Mouse (Mus musculus): ENCODE results near the gene Ndufaf3. TPM values are rescaled to one million over a fixed set of nuclear protein-coding genes. Genes with fewer than 3 reads are reported as not detected.

The Ndufaf3 gene
- polyA plus RNA-seq, 1 experiment from 2014 or later = 93.2 TPM

DNA sequence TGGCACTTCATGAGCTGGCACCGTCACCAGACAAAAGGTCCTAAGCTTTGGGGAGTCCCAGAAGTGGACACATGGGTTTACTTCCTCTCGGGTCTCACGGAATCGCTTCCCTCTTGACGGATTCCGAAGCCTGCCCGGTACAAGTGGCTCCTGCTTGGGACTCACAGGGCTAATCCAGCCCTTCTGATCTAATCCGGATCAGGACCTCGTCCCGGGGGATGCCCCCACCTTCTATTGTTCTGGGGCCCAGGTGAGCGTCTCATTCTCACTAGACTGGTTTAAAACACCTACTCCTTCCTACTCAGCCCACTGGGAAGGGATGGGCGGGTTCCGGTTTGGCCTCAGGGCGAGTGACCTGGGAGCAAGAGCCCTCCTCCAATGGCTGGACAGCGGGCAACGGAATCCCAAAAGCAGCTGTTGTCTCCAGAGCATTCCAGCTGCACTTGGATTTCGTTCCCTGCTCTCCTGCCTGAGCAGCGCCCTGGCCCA is 741 bp upstream of the Ndufaf3 start:
- H3K36me3 ChIP-seq (replicated peaks; ENCODE audit: control insufficient read depth, insufficient read depth) = peaks cover 59% of the 10 kb centered on the region
- ATAC-seq (ENCODE audit: low FRiP score) (no peak), DNase-seq (ENCODE audit: low spot score) (no peak)
- peak overlapping the region; percentile 79 for H3K4me3 ChIP-seq (replicated peaks; ENCODE audit: low read length)
- H3K4me2 ChIP-seq (replicated peaks) = peak overlapping the region; percentile 97
- 12% methylated on average over 18 of the region's 18 CpGs for WGBS
- peak overlapping the region; percentile 91 for H3K9ac ChIP-seq
- peaks cover 31% of the 10 kb centered on the region for H3K4me1 ChIP-seq (replicated peaks; ENCODE audit: control insufficient read depth, insufficient read depth, low read length)
- H3K27ac ChIP-seq = peak overlapping the region; percentile 98
- H3K27me3 ChIP-seq (ENCODE audit: control insufficient read depth, insufficient read depth, low read length) = no peaks in the 10 kb centered on the region
- H3K9me3 ChIP-seq (ENCODE audit: control insufficient read depth, low read length) = no peaks in the 10 kb centered on the region

DNA sequence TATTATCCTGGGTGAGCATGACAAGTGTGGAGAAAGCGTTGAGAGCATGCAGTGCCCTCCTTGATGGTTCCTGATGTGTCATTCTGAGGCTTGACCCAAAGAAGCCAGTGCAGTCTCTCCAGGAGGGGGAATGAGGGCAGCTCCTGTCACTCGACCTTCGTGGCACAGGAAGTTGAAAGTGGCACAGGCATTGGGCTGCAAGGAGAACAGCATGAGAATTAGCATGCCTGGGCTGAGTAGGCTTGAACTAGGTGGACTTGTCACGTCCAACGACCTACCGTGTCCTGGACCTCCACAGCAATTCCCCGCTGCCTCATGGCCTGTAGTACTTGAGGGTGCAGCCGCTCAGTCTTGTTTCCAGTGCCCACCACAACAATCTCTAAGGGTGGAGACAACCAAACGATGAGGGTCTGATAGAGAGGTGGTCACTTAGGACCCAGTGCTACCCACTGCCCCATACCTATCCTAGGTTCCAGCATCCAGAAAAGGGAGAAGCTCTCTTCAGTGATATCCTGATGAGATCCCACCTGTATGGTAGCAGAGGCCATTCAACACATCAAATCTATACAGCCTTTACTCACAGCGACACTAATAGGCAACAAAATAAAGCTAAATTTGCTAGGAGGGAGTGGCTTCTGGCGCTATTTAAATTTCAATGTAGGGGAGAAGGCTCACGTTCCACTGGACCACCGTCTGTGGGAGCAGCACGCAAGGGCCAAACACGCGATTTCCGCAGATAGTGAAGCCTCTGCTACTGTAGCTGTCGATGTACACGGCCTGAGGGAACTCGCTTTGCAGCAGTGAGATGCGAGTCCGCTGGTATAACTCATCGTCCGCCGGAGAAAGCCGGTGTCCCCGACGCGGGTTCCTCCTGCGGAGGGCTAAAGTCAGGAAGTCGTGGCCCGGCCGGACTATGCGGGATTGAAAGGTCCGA is 1.1 kb downstream of the Ndufaf3 start:
- Histone ChIP-seq H3K27ac (peak overlapping the region; percentile 98), H3K4me3 (replicated peaks; ENCODE audit: low read length) (peak overlapping the region; percentile 79), H3K4me1 (replicated peaks; ENCODE audit: control insufficient read depth, insufficient read depth, low read length) (peaks cover 38% of the 10 kb centered on the region), H3K9ac (peak overlapping the region; percentile 91), H3K9me3 (ENCODE audit: control insufficient read depth, low read length) (no peaks in the 10 kb centered on the region), H3K27me3 (ENCODE audit: control insufficient read depth, insufficient read depth, low read length) (no peaks in the 10 kb centered on the region), H3K36me3 (replicated peaks; ENCODE audit: control insufficient read depth, insufficient read depth) (peaks cover 57% of the 10 kb centered on the region), H3K4me2 (replicated peaks) (peak overlapping the region; percentile 97)
- no peak for DNase-seq (ENCODE audit: low spot score)
- ATAC-seq (ENCODE audit: low FRiP score) = no peak; the same call in 1 of the 2 replicates
- WGBS = 12% methylated on average over 35 of the region's 35 CpGs

DNA sequence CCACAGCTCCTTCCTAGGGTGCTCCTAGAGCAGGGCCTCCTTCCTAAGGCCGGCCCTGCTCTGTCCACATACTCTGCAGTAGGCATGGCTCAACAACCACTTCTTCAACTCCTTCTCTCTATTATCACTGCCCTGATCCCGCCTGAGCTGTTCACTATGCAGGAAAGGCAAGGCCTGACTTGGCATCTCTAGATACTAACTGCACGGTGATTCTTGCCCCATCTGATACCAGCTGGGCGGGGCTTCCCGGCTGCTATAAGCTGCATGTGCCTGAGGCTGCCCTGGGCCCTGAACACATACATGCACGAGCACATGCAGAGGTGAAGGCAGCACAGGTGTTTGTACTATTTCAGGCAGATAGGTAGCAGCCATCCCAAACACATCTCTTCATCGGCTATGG is 3.1 kb downstream of the Ndufaf3 start:
- Histone ChIP-seq H3K27ac (no peak overlapping the region), H3K4me1 (replicated peaks; ENCODE audit: control insufficient read depth, insufficient read depth, low read length) (peaks cover 30% of the 10 kb centered on the region), H3K9ac (no peak overlapping the region), H3K4me3 (replicated peaks; ENCODE audit: low read length) (no peak overlapping the region), H3K36me3 (replicated peaks; ENCODE audit: control insufficient read depth, insufficient read depth) (peaks cover 52% of the 10 kb centered on the region), H3K4me2 (replicated peaks) (no peak overlapping the region), H3K27me3 (ENCODE audit: control insufficient read depth, insufficient read depth, low read length) (no peaks in the 10 kb centered on the region), H3K9me3 (ENCODE audit: control insufficient read depth, low read length) (no peaks in the 10 kb centered on the region)
- DNase-seq (ENCODE audit: low spot score) (no peak), ATAC-seq (ENCODE audit: low FRiP score) (no peak)
- 86% methylated on average over 7 of the region's 7 CpGs for WGBS

DNA sequence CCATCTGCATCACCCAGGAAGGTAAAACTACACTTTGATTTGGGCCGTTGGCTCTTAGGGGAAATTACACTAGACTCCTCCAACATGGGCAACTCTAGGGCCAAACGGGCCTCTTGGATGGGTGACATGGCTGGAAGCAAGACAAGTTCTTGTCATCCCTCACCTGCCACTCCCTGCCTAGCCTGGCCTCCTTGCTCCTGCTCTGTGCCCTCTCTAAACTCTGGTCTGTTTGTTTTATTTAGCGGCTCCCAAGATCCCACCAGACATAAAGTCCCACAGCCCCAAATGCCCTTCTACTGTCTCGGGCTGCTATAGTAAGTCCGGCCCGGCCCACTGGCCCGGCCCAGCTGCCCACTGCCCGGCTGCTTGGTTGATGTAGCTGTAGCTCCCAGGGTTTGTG is 3.6 kb downstream of the Ndufaf3 start:
- no peak overlapping the region for H3K4me2 ChIP-seq (replicated peaks)
- peaks cover 57% of the 10 kb centered on the region for H3K36me3 ChIP-seq (replicated peaks; ENCODE audit: control insufficient read depth, insufficient read depth)
- ATAC-seq (ENCODE audit: low FRiP score) (no peak), DNase-seq (ENCODE audit: low spot score) (no peak)
- 96% methylated on average over 8 of the region's 8 CpGs for WGBS
- H3K9me3 ChIP-seq (ENCODE audit: control insufficient read depth, low read length) = no peaks in the 10 kb centered on the region
- peaks cover 30% of the 10 kb centered on the region for H3K4me1 ChIP-seq (replicated peaks; ENCODE audit: control insufficient read depth, insufficient read depth, low read length)
- H3K9ac ChIP-seq = no peak overlapping the region
- H3K27ac ChIP-seq = no peak overlapping the region
- H3K4me3 ChIP-seq (replicated peaks; ENCODE audit: low read length) = no peak overlapping the region
- no peaks in the 10 kb centered on the region for H3K27me3 ChIP-seq (ENCODE audit: control insufficient read depth, insufficient read depth, low read length)

DNA sequence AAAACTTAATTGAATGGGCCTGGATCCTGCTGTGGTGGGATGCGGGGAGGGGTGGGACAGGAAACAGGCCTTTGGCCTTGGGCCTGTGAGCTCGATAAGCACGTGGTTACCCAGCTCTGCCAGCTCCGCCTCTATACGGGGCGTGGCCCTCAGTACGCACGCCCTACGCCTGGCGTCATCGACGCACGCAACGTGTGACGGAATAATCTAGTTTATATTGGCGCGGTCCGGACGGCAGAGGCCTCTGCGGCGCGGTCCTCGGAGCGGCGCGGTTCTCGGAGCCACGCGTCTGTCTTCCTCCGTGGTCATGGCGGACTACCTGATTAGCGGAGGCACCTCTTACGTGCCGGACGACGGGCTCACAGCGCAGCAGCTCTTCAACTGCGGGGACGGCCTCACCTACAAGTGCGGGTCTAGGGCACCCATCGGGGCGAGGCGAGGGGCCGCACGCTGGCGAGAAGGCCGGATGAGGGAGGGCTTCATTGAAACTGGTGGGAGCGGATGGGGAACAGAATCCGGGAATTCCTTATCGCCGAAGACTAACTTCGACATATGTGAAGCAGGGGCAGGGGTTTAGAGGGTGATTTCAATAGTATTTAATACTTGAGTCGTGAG is 6.9 kb downstream of the Ndufaf3 start, which contains the start of gene Impdh2:
TSS of gene Impdh2 (plus strand) at position 60 of the 615 bp plus-strand sequence.
- WGBS = under 1% methylated on average over 53 of the region's 53 CpGs
- Histone ChIP-seq H3K9ac (peak within 1 kb of the TSS; percentile 65), H3K27me3 (ENCODE audit: control insufficient read depth, insufficient read depth, low read length) (no peaks in the 10 kb centered on the region), H3K4me1 (replicated peaks; ENCODE audit: control insufficient read depth, insufficient read depth, low read length) (peaks cover 11% of the 10 kb centered on the region), H3K4me2 (replicated peaks) (peak within 1 kb of the TSS; percentile 90), H3K4me3 (replicated peaks; ENCODE audit: low read length) (peak within 1 kb of the TSS; percentile 53), H3K9me3 (ENCODE audit: control insufficient read depth, low read length) (no peaks in the 10 kb centered on the region), H3K36me3 (replicated peaks; ENCODE audit: control insufficient read depth, insufficient read depth) (peaks cover 81% of the 10 kb centered on the region), H3K27ac (peak within 1 kb of the TSS; percentile 76)
- ATAC-seq (ENCODE audit: low FRiP score) = peak; percentile 99
- DNase-seq (ENCODE audit: low spot score) = peak; percentile 99

DNA sequence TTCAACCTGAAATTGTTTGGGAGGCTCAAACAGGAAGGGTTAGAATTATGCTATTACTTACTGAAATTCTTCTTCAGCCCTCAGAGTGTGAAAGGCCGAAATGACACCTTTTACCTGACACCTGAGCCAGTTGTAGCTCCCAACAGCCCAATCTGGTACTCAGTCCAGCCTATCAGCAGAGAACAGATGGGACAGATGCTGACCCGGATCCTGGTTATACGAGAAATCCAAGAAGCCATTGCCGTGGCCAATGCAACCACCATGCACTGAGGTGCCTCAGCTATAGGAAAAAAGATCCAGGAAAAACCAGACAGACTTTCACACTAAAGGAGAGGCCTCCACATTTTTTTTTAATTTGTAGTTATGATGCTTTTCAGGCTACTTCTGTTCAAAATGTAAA is 8.1 kb downstream of the Ndufaf3 start:
- ATAC-seq (ENCODE audit: low FRiP score) (no peak), DNase-seq (ENCODE audit: low spot score) (no peak)
- H3K36me3 ChIP-seq (replicated peaks; ENCODE audit: control insufficient read depth, insufficient read depth) = peaks cover 81% of the 10 kb centered on the region
- no peak overlapping the region for H3K4me3 ChIP-seq (replicated peaks; ENCODE audit: low read length)
- no peak overlapping the region for H3K4me2 ChIP-seq (replicated peaks)
- H3K27me3 ChIP-seq (ENCODE audit: control insufficient read depth, insufficient read depth, low read length) = no peaks in the 10 kb centered on the region
- peaks cover 11% of the 10 kb centered on the region for H3K4me1 ChIP-seq (replicated peaks; ENCODE audit: control insufficient read depth, insufficient read depth, low read length)
- 94% methylated on average over 4 of the region's 4 CpGs for WGBS
- no peak overlapping the region for H3K27ac ChIP-seq
- no peak overlapping the region for H3K9ac ChIP-seq
- no peaks in the 10 kb centered on the region for H3K9me3 ChIP-seq (ENCODE audit: control insufficient read depth, low read length)

DNA sequence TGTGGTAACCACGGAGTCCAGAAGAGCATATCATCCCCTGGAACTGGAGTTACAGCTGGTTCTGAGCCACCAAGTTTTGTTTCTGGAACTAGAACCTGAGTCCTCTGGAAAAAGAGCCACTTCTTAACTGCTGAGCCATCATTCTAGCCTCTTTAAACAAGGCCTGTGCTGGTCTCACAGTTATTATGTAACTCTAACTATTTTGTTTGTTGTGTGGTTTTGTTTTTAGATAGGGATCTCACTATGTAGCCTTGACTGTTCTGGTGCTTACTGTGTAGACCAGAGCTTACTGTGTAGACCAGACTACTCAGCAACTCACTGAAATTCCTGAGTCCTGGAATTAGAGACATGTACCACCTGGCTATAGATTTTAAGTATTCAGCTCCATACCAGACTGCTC is 20.4 kb downstream of the Ndufaf3 start:
- DNase-seq (ENCODE audit: low spot score) (no peak), ATAC-seq (ENCODE audit: low FRiP score) (no peak)
- no peaks in the 10 kb centered on the region for H3K27me3 ChIP-seq (ENCODE audit: control insufficient read depth, insufficient read depth, low read length)
- no peak overlapping the region for H3K4me2 ChIP-seq (replicated peaks)
- no peaks in the 10 kb centered on the region for H3K9me3 ChIP-seq (ENCODE audit: control insufficient read depth, low read length)
- H3K27ac ChIP-seq = no peak overlapping the region
- H3K36me3 ChIP-seq (replicated peaks; ENCODE audit: control insufficient read depth, insufficient read depth) = peaks cover 86% of the 10 kb centered on the region
- 97% methylated on average over 1 of the region's 1 CpGs for WGBS
- no peaks in the 10 kb centered on the region for H3K4me1 ChIP-seq (replicated peaks; ENCODE audit: control insufficient read depth, insufficient read depth, low read length)
- no peak overlapping the region for H3K4me3 ChIP-seq (replicated peaks; ENCODE audit: low read length)
- H3K9ac ChIP-seq = no peak overlapping the region

DNA sequence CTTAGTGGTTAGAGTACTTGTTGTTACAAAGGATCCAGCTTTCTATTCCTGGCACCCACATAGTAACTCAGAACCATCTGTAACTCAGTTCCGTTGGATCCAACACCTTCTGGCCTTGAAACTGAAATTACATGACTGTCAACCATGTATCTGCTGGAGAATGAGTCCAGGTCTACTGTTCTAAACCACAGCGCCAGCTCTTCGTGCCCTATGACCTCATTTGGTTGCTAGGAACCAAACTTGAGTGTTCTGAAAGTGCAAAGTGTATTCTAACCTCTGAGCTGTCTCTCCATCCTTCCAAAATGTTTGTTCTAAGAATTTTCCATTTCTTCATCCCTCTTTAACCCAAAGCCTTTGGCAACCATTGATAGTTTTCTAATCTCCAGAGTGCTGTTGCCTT is 21.2 kb downstream of the Ndufaf3 start:
- DNase-seq (ENCODE audit: low spot score) = no peak
- Histone ChIP-seq H3K36me3 (replicated peaks; ENCODE audit: control insufficient read depth, insufficient read depth) (peaks cover 93% of the 10 kb centered on the region), H3K4me1 (replicated peaks; ENCODE audit: control insufficient read depth, insufficient read depth, low read length) (no peaks in the 10 kb centered on the region), H3K9ac (no peak overlapping the region), H3K9me3 (ENCODE audit: control insufficient read depth, low read length) (no peaks in the 10 kb centered on the region), H3K4me3 (replicated peaks; ENCODE audit: low read length) (no peak overlapping the region), H3K27me3 (ENCODE audit: control insufficient read depth, insufficient read depth, low read length) (no peaks in the 10 kb centered on the region), H3K27ac (no peak overlapping the region), H3K4me2 (replicated peaks) (no peak overlapping the region)
- no peak for ATAC-seq (ENCODE audit: low FRiP score)
- WGBS = 97% methylated on average over 3 of the region's 3 CpGs

DNA sequence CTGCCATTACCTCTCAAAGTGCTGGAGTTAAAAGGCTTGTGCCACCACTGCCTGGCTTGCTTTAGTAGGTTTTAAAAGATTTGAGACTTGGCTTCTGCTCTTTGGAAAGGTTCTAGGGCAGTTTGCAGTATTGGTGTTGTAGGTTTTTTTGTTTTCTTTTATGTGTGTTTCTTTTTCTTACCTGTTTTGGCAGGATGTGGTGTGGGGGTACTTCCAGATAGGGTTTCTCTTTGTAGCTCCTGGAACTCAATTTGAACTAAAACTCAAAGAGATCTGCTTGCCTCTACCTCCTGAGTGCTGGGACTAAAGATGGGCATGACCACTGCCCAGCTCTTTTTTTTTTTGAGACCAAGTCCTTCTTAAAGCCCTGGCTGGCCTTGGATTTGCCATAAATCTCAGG is 26.4 kb downstream of the Ndufaf3 start:
- H3K36me3 ChIP-seq (replicated peaks; ENCODE audit: control insufficient read depth, insufficient read depth) = peaks cover 99% of the 10 kb centered on the region
- no peak overlapping the region for H3K27ac ChIP-seq
- H3K4me2 ChIP-seq (replicated peaks) = no peak overlapping the region
- no peaks in the 10 kb centered on the region for H3K9me3 ChIP-seq (ENCODE audit: control insufficient read depth, low read length)
- no peak for ATAC-seq (ENCODE audit: low FRiP score)
- no peak for DNase-seq (ENCODE audit: low spot score)
- H3K4me3 ChIP-seq (replicated peaks; ENCODE audit: low read length) = no peak overlapping the region
- H3K9ac ChIP-seq = no peak overlapping the region
- H3K27me3 ChIP-seq (ENCODE audit: control insufficient read depth, insufficient read depth, low read length) = no peaks in the 10 kb centered on the region
- no peaks in the 10 kb centered on the region for H3K4me1 ChIP-seq (replicated peaks; ENCODE audit: control insufficient read depth, insufficient read depth, low read length)
